Mouse (Mus musculus): ENCODE measurements around the gene Lpin2. TPM values are rescaled to one million over a fixed set of nuclear protein-coding genes. Genes with fewer than 3 reads are reported as not detected.
A peak's percentile ranks its signal among the peaks of the same experiment; 100 is the strongest.

Gene Lpin2
- polyA plus RNA-seq, 1 experiment from 2014 or later: 32.1 TPM

DNA sequence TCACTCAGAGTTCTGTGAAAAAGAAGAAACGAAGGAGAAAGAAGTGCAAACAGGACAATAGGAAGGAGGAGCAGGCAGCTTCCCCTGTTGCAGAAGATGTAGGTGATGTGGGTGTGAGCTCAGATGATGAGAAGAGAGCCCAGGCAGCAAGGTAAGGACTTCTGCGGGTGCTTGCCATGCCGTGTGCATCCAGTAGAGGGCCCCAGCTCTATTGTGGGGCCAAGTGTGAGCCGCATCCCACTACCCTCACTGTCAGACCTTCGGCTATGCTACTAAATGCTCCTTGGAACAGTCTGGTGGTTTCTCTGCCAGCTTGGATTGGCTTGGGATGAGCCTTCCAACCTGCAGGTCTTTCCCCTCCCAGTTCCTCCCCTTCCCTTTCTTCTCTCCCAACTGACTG, 42.7 kb downstream of the Lpin2 start:
- H3K9ac ChIP-seq (ENCODE audit: low read depth, low read length): no peak overlapping the region
- 32% methylated on average over 4 of the region's 5 CpGs for WGBS
- H3K27me3 ChIP-seq (replicated peaks; ENCODE audit: control insufficient read depth, insufficient read depth, low read length): no peaks in the 10 kb centered on the region
- peaks cover 16% of the 10 kb centered on the region for H3K36me3 ChIP-seq (ENCODE audit: control insufficient read depth, insufficient read depth, low read length)
- DNase-seq (ENCODE audit: low spot score) (peak; percentile 34), ATAC-seq (ENCODE audit: low read depth) (no peak)
- H3K9me3 ChIP-seq (ENCODE audit: control insufficient read depth, low read length): no peaks in the 10 kb centered on the region
- no peak overlapping the region for H3K4me2 ChIP-seq (ENCODE audit: low read depth, low read length)
- H3K4me1 ChIP-seq (ENCODE audit: control insufficient read depth, insufficient read depth, low read length): no peaks in the 10 kb centered on the region
- no peak overlapping the region for H3K27ac ChIP-seq (replicated peaks; ENCODE audit: low read depth, low read length)
- no peak overlapping the region for H3K4me3 ChIP-seq (ENCODE audit: low read depth, low read length)

DNA sequence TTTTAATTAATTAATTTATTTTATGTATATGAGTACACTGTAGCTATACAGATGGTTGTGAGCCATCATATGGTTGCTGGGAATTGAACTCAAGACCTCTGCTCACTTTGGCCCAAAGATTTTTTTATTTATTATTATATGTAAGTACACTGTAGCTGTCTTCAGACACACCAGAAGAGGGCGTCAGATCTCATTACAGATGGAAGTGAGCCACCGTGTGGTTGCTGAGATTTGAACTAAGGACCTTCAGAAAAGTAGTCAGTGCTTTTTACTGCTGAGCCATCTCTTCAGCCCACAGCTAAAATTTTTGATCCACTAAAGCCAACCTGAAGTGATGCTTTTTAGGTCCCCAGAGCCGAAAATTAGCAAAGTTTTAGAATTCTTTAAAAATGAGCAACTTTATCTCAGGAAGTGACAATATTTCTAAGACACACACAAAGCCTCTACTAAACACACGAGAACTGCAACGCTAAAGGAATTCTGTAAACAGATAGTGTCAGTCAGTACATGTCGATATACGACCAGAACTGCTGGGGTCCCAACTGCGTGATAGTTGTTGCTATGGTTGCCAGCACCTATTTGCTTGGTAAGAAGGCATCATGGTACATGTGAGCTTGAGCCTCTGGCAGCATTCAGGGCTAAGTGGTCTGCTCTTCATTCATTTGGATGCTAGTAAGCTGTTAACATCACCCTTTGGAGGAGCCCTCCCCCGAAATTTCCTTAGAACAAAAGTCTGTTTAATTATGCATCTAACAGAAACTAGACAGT, 45.0 kb downstream of the Lpin2 start:
- Histone ChIP-seq H3K27ac (replicated peaks; ENCODE audit: low read depth, low read length) (no peak overlapping the region), H3K9ac (ENCODE audit: low read depth, low read length) (no peak overlapping the region), H3K4me1 (ENCODE audit: control insufficient read depth, insufficient read depth, low read length) (no peaks in the 10 kb centered on the region), H3K36me3 (ENCODE audit: control insufficient read depth, insufficient read depth, low read length) (peaks cover 25% of the 10 kb centered on the region), H3K4me3 (ENCODE audit: low read depth, low read length) (no peak overlapping the region), H3K27me3 (replicated peaks; ENCODE audit: control insufficient read depth, insufficient read depth, low read length) (no peaks in the 10 kb centered on the region), H3K4me2 (ENCODE audit: low read depth, low read length) (no peak overlapping the region), H3K9me3 (ENCODE audit: control insufficient read depth, low read length) (no peaks in the 10 kb centered on the region)
- ATAC-seq (ENCODE audit: low read depth) (no peak), DNase-seq (ENCODE audit: low spot score) (no peak)
- WGBS: 86% methylated on average over 9 of the region's 9 CpGs

DNA sequence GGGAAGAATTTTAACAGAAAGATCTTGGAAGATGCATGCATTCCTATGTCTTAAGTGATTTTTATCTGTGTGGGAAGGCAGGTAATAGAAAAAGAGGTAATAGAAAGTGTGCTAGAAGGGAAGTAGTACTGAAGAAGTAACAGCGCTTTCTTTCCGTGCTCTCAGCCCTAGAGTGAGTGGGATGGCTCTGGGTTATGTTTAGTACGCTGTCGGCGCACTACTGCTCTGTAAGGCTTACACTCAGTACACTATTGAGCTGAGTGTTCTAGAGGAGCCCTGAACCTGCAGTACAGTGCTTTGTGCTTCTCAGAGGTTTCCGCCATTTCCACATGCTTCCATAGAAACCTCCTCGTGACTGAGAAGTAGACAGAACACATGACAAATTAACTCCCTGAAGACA, 46.3 kb downstream of the Lpin2 start:
- 79% methylated on average over 7 of the region's 7 CpGs for WGBS
- ATAC-seq (ENCODE audit: low read depth): no peak
- Histone ChIP-seq H3K4me2 (ENCODE audit: low read depth, low read length) (no peak overlapping the region), H3K27ac (replicated peaks; ENCODE audit: low read depth, low read length) (no peak overlapping the region), H3K36me3 (ENCODE audit: control insufficient read depth, insufficient read depth, low read length) (peaks cover 36% of the 10 kb centered on the region), H3K4me1 (ENCODE audit: control insufficient read depth, insufficient read depth, low read length) (no peaks in the 10 kb centered on the region), H3K4me3 (ENCODE audit: low read depth, low read length) (no peak overlapping the region), H3K9me3 (ENCODE audit: control insufficient read depth, low read length) (no peaks in the 10 kb centered on the region), H3K9ac (ENCODE audit: low read depth, low read length) (no peak overlapping the region), H3K27me3 (replicated peaks; ENCODE audit: control insufficient read depth, insufficient read depth, low read length) (no peaks in the 10 kb centered on the region)
- DNase-seq (ENCODE audit: low spot score): no peak

DNA sequence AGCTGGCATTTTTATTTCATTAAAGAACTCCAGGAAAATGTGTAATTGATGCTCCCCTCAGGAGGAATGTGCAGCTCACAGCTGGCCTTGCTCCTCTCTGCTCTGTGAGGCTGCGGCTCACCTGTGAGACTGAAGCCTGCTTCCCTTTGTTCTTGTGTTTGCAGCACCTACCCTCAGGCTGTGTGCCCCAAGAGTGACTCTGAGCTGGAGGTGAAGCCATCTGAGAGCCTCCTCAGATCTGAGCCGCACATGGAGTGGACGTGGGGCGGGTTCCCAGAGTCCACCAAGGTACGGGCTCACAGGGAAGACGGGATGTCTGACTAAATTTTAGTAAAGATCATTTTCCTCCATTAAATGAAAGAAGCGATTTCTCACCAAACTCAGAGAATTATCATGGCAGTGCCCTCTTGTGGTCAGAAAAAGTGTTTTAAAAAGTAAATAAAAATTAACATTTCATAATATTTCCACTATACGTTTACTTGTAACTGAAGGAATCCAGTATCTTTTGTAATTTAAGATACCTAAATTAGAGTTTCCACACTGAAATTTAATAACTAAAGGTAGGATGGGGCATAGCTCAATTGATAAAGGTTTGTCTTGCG, 47.8 kb downstream of the Lpin2 start:
- Histone ChIP-seq H3K9ac (ENCODE audit: low read depth, low read length) (no peak overlapping the region), H3K4me3 (ENCODE audit: low read depth, low read length) (no peak overlapping the region), H3K4me2 (ENCODE audit: low read depth, low read length) (no peak overlapping the region), H3K4me1 (ENCODE audit: control insufficient read depth, insufficient read depth, low read length) (no peaks in the 10 kb centered on the region), H3K36me3 (ENCODE audit: control insufficient read depth, insufficient read depth, low read length) (peaks cover 39% of the 10 kb centered on the region), H3K27me3 (replicated peaks; ENCODE audit: control insufficient read depth, insufficient read depth, low read length) (no peaks in the 10 kb centered on the region), H3K9me3 (ENCODE audit: control insufficient read depth, low read length) (no peaks in the 10 kb centered on the region), H3K27ac (replicated peaks; ENCODE audit: low read depth, low read length) (no peak overlapping the region)
- 47% methylated on average over 9 of the region's 9 CpGs for WGBS
- ATAC-seq (ENCODE audit: low read depth): peak; percentile 65; the same call in 1 of the 2 replicates
- no peak for DNase-seq (ENCODE audit: low spot score)

DNA sequence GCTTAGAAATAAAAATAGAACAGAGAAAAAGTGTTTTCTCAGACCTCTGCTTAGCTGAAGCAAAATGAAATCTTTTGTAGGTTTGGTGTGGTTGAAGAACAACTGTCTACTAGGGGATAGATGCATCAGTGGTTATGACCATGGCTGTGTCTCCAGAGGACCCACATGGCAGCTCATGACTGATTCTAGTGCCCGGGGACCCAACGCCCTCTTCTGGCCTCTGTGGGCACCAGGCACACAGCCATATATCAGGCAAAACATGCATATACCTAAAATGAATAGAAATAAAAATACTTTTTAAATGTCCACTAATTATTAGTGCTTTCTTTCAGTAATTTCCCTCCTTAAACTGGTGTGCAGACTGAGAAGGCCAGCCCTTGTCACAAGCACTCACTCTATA, 49.6 kb downstream of the Lpin2 start:
- Histone ChIP-seq H3K4me2 (ENCODE audit: low read depth, low read length) (no peak overlapping the region), H3K9me3 (ENCODE audit: control insufficient read depth, low read length) (no peaks in the 10 kb centered on the region), H3K27me3 (replicated peaks; ENCODE audit: control insufficient read depth, insufficient read depth, low read length) (no peaks in the 10 kb centered on the region), H3K4me3 (ENCODE audit: low read depth, low read length) (no peak overlapping the region), H3K36me3 (ENCODE audit: control insufficient read depth, insufficient read depth, low read length) (peaks cover 46% of the 10 kb centered on the region), H3K27ac (replicated peaks; ENCODE audit: low read depth, low read length) (no peak overlapping the region), H3K9ac (ENCODE audit: low read depth, low read length) (no peak overlapping the region), H3K4me1 (ENCODE audit: control insufficient read depth, insufficient read depth, low read length) (no peaks in the 10 kb centered on the region)
- WGBS: 95% methylated on average over 2 of the region's 2 CpGs
- no peak for DNase-seq (ENCODE audit: low spot score)
- ATAC-seq (ENCODE audit: low read depth): no peak

DNA sequence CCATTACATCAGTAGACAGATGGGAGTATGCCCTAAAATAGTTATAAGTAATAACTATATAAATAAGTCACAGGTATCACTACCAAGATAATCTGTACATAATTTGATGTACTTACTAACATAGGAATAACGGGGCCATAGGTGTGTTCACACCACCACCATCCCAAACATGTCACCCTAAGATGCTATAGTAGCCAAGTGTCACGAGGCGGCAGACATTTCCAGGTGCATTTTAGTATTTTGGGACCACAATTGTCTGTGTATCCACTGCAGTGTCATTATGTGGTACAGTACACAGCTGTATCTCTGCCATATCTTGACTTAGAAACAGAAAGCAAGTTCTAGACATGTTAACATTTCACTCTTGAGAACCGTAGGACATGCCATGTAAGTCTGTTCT, 50.9 kb downstream of the Lpin2 start:
- ATAC-seq (ENCODE audit: low read depth) (no peak), DNase-seq (ENCODE audit: low spot score) (no peak)
- Histone ChIP-seq H3K27ac (replicated peaks; ENCODE audit: low read depth, low read length) (no peak overlapping the region), H3K27me3 (replicated peaks; ENCODE audit: control insufficient read depth, insufficient read depth, low read length) (no peaks in the 10 kb centered on the region), H3K4me3 (ENCODE audit: low read depth, low read length) (no peak overlapping the region), H3K9ac (ENCODE audit: low read depth, low read length) (no peak overlapping the region), H3K4me1 (ENCODE audit: control insufficient read depth, insufficient read depth, low read length) (no peaks in the 10 kb centered on the region), H3K9me3 (ENCODE audit: control insufficient read depth, low read length) (no peaks in the 10 kb centered on the region), H3K4me2 (ENCODE audit: low read depth, low read length) (no peak overlapping the region), H3K36me3 (ENCODE audit: control insufficient read depth, insufficient read depth, low read length) (peaks cover 53% of the 10 kb centered on the region)
- WGBS: 96% methylated on average over 4 of the region's 4 CpGs

DNA sequence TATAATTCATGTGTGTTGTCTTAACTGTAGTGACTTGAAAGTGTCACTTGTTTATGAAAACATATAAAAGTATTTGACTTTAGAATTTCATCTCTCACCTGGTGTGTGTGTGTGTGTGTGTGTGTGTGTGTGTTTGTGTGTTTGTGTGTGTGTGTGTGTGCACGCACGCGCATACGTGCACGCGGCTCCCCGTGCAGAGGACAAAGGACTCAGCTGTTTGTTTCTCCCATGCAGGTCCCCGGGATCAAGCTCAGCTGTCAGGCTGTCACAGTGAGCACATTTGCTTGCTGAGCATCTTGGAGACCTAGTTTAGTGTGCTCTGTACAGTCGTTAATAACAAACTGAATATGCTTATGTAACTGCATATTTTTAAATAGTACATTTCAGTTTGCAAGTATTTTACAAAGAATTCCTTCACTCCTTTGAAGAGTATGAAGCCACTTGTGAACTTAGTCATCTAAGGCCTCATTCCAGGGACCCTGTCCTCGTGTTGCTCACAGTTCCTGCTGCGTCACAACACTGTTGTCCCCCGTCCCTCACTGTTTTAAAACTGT, 51.8 kb downstream of the Lpin2 start:
- no peak for DNase-seq (ENCODE audit: low spot score)
- H3K4me1 ChIP-seq (ENCODE audit: control insufficient read depth, insufficient read depth, low read length): no peaks in the 10 kb centered on the region
- 89% methylated on average over 12 of the region's 12 CpGs for WGBS
- H3K36me3 ChIP-seq (ENCODE audit: control insufficient read depth, insufficient read depth, low read length): peaks cover 62% of the 10 kb centered on the region
- H3K4me2 ChIP-seq (ENCODE audit: low read depth, low read length): no peak overlapping the region
- H3K27ac ChIP-seq (replicated peaks; ENCODE audit: low read depth, low read length): no peak overlapping the region
- H3K4me3 ChIP-seq (ENCODE audit: low read depth, low read length): no peak overlapping the region
- no peaks in the 10 kb centered on the region for H3K9me3 ChIP-seq (ENCODE audit: control insufficient read depth, low read length)
- no peaks in the 10 kb centered on the region for H3K27me3 ChIP-seq (replicated peaks; ENCODE audit: control insufficient read depth, insufficient read depth, low read length)
- ATAC-seq (ENCODE audit: low read depth): no peak
- H3K9ac ChIP-seq (ENCODE audit: low read depth, low read length): no peak overlapping the region

DNA sequence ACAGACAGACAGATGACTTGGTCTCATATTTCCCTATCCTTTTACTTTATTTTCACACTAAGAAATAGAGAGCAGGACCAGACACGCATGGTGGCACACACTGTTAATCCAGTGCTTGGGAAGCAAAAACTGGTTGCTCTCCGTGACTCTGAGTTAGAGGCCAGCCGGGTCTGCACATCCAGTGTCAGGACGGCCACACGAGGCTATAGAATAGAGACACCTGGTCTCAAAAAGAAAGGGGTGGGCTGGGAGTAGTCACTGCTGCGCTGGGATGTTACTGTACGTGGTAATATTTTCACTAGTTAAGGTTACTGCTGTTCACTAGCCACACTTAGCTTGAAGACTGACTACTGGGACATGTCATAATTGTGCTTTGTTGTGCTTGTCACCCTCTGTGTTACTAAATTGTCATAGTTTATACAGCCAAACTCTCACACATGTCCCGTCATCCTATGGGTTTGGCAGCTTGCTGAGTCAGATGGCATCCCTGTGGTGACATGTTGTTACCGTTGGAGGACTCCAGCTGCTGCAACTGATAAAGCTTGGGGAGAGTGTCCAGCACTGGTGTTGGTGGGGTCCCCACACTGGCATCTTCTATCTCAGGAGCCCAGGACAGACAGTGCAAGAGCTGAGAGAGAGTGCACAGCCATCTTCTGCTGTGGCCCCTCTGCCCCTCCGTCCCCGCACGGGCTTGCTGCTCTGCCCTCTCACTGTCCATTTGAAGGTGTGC, 53.0 kb downstream of the Lpin2 start:
- Histone ChIP-seq H3K4me1 (ENCODE audit: control insufficient read depth, insufficient read depth, low read length) (no peaks in the 10 kb centered on the region), H3K27ac (replicated peaks; ENCODE audit: low read depth, low read length) (no peak overlapping the region), H3K9ac (ENCODE audit: low read depth, low read length) (no peak overlapping the region), H3K9me3 (ENCODE audit: control insufficient read depth, low read length) (no peaks in the 10 kb centered on the region), H3K36me3 (ENCODE audit: control insufficient read depth, insufficient read depth, low read length) (peaks cover 74% of the 10 kb centered on the region), H3K27me3 (replicated peaks; ENCODE audit: control insufficient read depth, insufficient read depth, low read length) (no peaks in the 10 kb centered on the region), H3K4me2 (ENCODE audit: low read depth, low read length) (no peak overlapping the region), H3K4me3 (ENCODE audit: low read depth, low read length) (no peak overlapping the region)
- ATAC-seq (ENCODE audit: low read depth) (no peak), DNase-seq (ENCODE audit: low spot score) (no peak)
- WGBS: 85% methylated on average over 12 of the region's 12 CpGs
